Mouse (Mus musculus) hindlimb bud, embryonic 11.5 days (tissue): ENCODE measurements at regions not wholly inside any gene's neighbourhood (a gene's known extent, or its start where the extent isn't known, plus 50 kb on each side); places are given as distances from the start of the nearest gene placed in this dataset.

Experiments used
- DNase-seq: peaks from one replicate; pipeline ENCODE4 v3.0.0-alpha.2; 2012; ENCODE audit warnings: low read depth, low spot score; ENCODE audit errors: extremely low spot score

GRCm38 (mm10) chr2:50654953-50655324, 358.3 kb upstream of the Mmadhc start:
- no peak for DNase-seq

DNA sequence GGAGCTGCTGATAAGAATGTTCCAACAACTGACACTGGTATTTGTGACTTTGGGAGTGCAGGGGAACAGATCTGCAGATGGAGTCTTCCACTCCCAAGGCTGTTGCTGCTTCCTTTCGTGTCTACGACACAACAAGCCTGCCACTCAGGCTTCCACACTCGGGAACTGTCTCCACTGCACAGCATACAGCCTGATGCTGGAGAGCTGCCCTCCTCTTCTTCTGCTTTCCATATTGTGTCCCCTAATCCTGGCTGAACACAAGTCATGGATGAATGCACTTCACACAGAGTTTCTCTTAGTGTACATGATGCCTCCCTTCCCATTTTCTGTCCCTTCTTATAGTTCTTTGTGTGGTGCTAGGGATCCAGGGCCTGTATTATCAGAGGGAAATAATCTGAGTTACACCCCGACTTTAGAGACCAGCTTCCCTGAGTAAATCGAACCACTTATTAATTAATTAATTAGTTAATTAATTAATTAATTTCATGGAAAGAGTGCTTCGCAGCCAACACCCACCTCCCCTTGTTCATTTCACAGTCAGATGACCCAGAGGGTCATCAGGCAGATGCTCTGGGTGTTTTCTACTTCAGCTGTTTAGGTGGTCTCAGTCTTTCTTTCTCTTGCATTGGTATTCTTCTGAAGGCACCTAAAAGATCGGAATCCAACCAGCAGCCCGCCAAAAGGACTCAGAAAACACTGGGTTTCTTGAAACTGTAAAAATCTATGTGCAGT, 357.8 kb upstream of the Mmadhc start:
- DNase-seq = no peak

DNA sequence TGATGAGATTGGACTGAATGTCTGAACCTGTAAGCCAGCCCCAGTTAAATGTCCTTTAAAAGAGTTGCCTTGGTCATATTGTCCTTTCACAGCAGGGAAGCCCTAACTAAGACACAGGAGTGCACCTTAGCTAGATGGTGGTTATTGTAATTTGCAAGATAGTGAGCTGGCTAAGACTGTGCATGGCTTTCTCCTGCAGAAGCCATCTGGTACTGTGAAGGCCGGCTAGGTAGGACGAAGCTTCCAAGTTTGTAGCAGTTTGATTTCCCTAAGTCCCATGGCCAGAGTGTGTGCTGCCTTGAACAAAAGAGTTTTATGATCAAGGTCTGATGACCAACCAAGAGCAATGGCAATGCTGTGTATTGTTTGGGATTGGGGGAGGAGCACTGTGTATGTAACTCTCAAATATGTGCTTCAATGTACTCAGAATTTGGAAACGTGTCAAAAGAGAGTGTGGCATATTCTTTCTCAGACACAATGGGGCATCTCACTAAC, 356.6 kb upstream of the Mmadhc start:
- DNase-seq = no peak

GRCm38 (mm10) chr2:50649656-50650055, 353.1 kb upstream of the Mmadhc start:
- no peak for DNase-seq

DNA sequence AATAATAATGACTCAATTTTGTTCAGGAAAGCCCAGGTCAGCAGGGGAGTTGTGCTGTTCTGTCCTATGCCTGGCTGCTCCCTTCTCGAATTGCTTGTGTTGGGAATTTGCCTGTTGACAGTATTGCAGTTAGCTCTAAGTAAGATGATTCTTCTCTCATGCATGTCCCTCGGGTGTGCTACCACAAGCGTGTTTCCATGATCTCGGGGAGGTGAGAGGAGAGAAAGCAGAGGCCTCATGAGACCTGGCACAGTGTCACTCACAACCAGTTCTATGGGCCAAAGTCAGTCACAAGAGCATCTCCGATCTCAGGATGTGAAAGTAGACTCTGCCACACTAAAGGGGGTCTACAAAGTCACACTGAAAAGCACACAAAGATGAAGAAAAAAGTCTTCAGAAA, 346.6 kb upstream of the Mmadhc start:
- DNase-seq = no peak

DNA sequence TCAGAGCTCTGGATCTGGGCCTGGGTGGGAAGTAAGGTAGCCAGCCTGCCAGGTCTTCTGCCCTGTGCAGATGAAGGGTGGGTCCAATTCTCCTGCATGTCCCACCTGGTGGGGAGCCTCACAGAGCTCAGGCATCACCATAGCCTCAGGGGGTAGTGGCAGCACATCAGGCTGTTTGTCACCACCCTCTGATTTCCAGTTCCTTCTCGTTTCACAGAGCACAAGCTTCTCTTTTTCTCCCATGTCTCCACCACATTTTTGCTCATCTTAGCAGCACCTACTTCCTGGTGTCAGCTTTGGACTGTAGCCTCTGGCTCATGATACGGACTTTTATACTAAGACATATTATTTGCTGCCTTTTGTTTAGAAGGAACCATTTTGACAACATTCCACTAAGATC, 345.6 kb upstream of the Mmadhc start:
- DNase-seq = no peak

GRCm38 (mm10) chr2:50635896-50636295, 339.3 kb upstream of the Mmadhc start:
- no peak for DNase-seq

- no peak for DNase-seq
These were observed 335.2 kb upstream of the Mmadhc start for GRCm38 (mm10) chr2:50631786-50632185.

DNA sequence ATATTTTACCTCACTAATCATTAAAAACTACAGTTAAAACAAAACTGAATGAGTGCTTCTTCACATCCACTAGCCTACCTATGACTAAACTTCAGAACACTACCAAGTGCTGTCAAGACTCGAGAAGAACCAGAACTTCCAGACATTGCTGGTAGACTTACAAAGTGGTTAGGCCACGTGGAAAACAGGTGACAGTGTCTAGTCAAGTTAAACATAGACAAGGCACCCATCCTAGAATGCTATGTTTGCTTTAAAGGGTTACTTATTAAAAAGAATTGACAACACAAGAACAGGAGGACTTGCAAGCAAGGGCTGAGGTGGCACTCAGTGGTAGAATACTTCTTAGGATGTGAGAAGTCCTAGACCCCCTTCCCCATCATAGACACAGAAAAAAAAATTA, 330.9 kb upstream of the Mmadhc start:
- no peak for DNase-seq

GRCm38 (mm10) chr2:50625233-50625749, 328.7 kb upstream of the Mmadhc start:
- DNase-seq = no peak

DNA sequence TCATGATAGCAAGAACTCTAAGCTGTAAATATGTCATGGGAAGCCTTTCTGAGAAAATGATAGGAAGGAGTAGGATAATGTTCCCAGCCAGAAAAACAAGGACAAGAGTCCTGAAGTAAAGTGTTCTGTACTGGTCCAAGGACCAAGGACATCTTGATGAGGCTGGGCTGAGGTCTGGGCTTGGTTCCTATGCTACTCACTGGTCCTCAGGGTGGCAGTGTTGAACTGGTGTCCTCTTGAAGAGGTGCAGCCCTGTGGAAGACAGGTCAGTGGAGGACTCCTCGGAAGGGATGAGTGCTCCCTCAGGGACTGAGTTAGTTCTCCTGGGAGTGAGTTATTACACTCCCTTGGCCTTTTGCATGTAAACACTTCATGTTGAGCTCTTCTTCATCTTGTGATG, 312.5 kb upstream of the Mmadhc start:
- DNase-seq = no peak

DNA sequence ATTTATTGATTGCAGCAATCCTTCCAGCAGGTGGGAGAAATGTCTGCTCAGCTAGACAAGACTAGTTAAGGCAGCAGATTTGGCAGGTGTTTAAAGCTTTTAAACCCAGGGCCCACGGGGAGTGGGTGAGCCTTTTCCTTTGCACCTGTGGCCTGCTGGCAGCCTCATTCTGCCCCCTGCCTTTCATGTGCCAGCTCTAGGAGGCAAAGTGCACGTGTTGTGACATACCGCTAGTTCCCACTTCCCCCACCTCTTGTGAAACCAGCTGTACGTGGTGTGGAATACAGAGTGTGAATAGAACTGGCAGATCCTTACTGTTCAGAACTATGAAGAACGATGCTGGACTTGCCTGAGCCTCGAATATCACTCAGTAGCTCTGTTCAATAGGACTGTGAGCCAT, 292.6 kb upstream of the Mmadhc start:
- no peak for DNase-seq

- DNase-seq = no peak
These were observed 292.1 kb upstream of the Mmadhc start for GRCm38 (mm10) chr2:50588652-50589051.

DNA sequence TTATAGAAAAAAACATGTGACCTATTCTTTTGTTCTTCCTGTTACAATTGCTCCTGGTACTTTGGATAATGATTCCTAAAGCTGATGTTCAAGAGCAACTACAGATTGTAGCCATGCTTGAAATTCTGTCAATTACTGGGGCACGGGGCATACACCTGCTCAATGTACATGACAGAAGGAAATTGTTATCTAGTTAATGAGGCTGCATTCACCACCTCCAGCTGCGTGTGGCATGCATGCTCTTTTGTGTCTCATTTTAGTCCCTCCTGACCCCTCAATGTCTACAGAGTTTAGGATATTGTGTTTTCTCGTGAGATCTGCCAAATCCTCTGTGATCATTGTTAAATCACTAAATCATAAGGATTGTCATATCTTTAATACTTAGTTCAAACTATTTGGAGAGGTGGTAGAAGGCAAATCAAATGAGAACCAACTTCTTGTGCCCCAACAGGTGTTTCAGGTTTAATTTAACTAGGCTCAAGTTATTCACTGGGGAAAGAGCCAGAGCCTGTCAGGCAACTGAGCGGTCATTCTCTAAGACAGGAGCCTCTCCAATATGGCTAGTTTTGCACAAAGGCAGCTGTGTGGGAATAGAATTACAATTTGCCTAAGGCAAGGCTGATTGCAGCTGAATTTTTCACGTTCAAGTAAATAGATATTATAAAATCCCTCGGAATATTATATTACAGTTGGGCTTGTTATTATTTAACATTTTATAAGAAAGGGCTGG, 289.9 kb upstream of the Mmadhc start:
- DNase-seq = no peak

DNA sequence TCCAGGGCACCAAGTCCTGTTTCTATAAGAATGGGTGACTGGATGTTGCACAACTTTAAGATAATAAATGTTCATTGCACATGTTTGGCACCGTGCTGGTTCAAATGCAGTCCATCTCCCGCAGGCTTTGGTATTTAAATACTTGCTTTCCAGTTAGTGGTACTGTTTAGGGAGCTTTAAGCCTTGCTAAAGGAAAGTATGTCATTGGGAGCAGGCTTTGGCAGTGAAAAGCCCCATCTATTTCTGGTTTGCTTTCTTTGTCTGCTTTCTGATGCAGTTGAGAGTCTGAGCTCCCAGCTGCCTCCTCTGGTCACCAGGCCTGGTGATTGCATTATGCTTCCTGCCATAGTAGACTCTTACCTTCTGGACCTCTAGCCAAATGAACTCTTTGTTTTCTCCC, 283.0 kb upstream of the Mmadhc start:
- DNase-seq = no peak

- DNase-seq = no peak
These were observed 281.9 kb upstream of the Mmadhc start for GRCm38 (mm10) chr2:50578278-50579043.

GRCm38 (mm10) chr2:50577736-50578135, 281.1 kb upstream of the Mmadhc start:
- no peak for DNase-seq

DNA sequence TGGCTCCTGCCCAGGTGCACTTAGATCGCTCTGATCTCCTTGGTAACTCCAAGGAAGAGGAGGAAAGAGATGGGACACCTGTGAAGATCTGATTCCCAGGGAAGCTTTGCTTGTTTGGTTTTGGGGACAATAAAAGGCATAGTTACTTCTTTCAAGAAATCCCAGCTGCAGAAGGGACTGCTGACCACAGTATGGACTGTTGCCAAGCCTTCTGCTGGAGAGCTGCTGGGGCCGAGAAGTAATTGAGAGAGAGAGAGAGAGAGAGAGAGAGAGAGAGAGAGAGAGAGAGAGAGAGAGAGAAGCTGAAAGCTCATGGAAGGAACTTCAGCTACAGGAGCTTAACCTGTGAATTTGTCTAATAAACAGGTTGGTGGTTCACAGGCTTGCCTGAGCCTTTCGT, 276.9 kb upstream of the Mmadhc start:
- DNase-seq = no peak

- DNase-seq = no peak
These were observed 274.4 kb upstream of the Mmadhc start for GRCm38 (mm10) chr2:50571021-50571420.

GRCm38 (mm10) chr2:50569502-50570285, 273.1 kb upstream of the Mmadhc start:
- DNase-seq = no peak
